Mouse (Mus musculus) neural tube, embryonic 11.5 days (tissue): ENCODE measurements around the gene Gtpbp1. TPM values are rescaled to one million over a fixed set of nuclear protein-coding genes. Genes with fewer than 3 reads are reported as not detected.

Experiments
- ATAC-seq: fragments of 200-750 bp; cut with Nextera tagmentation; 2 replicates; pipeline ENCODE4 v1.8.0; 2017; ENCODE audit warnings: moderate number of reproducible peaks, mild to moderate bottlenecking, moderate TSS enrichment, moderate library complexity; ENCODE audit not compliant: insufficient read depth, low FRiP score, low TSS enrichment
- DNase-seq: peaks from one replicate; pipeline ENCODE4 v3.0.0-alpha.2; 2015; ENCODE audit warnings: low spot score
- H3K27ac ChIP-seq: fragments of 300-500 bp; sonication (generic); 2 replicates; pipeline ENCODE4 v1.5.1; 2014; ENCODE audit warnings: low read depth, mild to moderate bottlenecking, low read length
- H3K27me3 ChIP-seq: fragments of 300-500 bp; sonication (generic); 2 replicates; pipeline ENCODE4 v1.6.1; 2014; ENCODE audit warnings: mild to moderate bottlenecking, low read length, mixed read lengths; ENCODE audit not compliant: control insufficient read depth, insufficient read depth
- H3K36me3 ChIP-seq: fragments of 300-500 bp; sonication (generic); 2 replicates; pipeline ENCODE4 v1.6.1; 2014; ENCODE audit warnings: mild to moderate bottlenecking, low read length, moderate library complexity, mixed read lengths; ENCODE audit not compliant: control insufficient read depth, insufficient read depth
- H3K4me1 ChIP-seq: fragments of 300-500 bp; sonication (generic); 2 replicates; pipeline ENCODE4 v1.6.1; 2014; ENCODE audit warnings: low read length, mixed read lengths; ENCODE audit not compliant: control insufficient read depth, insufficient read depth
- H3K4me2 ChIP-seq: fragments of 300-500 bp; sonication (generic); 2 replicates; pipeline ENCODE4 v1.6.1; 2014; ENCODE audit warnings: low read depth, mild to moderate bottlenecking, moderate library complexity
- H3K4me3 ChIP-seq: fragments of 300-500 bp; sonication (generic); 2 replicates; pipeline ENCODE4 v1.5.1; 2014; ENCODE audit warnings: low read depth, low read length
- H3K9ac ChIP-seq: fragments of 300-500 bp; sonication (generic); 2 replicates; pipeline ENCODE4 v1.6.1; 2014; ENCODE audit warnings: mild to moderate bottlenecking, low read length
- H3K9me3 ChIP-seq: fragments of 300-500 bp; sonication (generic); 2 replicates; pipeline ENCODE4 v1.6.1; 2016; ENCODE audit warnings: low read length; ENCODE audit not compliant: control insufficient read depth
- WGBS: fragments of 180-500 bp; shearing (Covaris S2); extraction: QIAGEN DNeasy Blood & Tissue Kit; methylation state at CpG from one replicate; pipeline ENCODE4 v1.1.7; 2014; 5-methylcytosine and 5-hydroxymethylcytosine counted together
- polyA plus RNA-seq: library from polyadenylated mRNA; unstranded; fragments of >200 nt; fragmentation: Nextera tagmentation; extraction: Ambion mirVana; gene quantifications from 2 replicates; pipeline ENCODE4 v1.2.1, GENCODE M21; 2014

Gene Gtpbp1
- polyA plus RNA-seq, 1 experiment from 2014 or later: 39.7 TPM

DNA sequence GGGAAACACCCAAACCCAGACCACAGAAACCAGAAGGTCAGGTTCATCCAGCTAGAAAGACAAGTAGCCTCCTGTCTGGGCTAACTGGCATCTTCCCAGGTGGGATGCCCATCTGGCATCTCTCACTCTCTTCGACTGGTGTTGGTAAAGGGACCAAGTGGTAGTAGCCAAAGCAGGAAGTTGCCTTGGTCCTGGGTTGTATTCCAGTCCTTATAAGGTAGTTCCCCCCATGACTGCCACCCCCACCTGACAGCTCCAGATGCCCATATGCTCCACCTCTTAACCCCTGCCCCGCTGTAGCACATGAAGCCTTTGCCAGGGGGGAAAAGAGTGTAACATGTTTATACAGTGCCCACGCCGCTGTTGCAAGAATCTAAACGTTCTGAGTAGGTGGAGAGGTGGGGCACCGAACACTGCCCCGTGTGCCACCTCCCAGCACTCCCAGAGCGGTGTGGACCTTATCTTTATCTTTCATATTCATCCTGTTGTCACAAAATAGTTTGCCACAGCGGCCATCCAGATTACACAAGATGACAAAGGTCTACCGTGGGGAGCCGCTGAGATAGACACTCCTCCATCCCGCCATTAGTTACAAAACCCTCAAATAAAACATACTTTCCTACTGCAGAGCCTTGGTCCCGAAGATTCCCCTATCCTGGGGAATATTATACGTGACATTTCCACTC lies 50.7 kb downstream of the Gtpbp1 start:
- DNase-seq: no peak
- H3K36me3 ChIP-seq: peaks cover 13% of the 10 kb centered on the region
- no peak for ATAC-seq
- peak overlapping the region; percentile 83 for H3K4me2 ChIP-seq
- no peaks in the 10 kb centered on the region for H3K9me3 ChIP-seq
- WGBS: 42% methylated on average over 14 of the region's 14 CpGs
- H3K4me1 ChIP-seq: peaks cover 12% of the 10 kb centered on the region
- no peak overlapping the region for H3K27ac ChIP-seq
- no peaks in the 10 kb centered on the region for H3K27me3 ChIP-seq
- H3K4me3 ChIP-seq: peak overlapping the region; percentile 98
- peak overlapping the region; percentile 93 for H3K9ac ChIP-seq

DNA sequence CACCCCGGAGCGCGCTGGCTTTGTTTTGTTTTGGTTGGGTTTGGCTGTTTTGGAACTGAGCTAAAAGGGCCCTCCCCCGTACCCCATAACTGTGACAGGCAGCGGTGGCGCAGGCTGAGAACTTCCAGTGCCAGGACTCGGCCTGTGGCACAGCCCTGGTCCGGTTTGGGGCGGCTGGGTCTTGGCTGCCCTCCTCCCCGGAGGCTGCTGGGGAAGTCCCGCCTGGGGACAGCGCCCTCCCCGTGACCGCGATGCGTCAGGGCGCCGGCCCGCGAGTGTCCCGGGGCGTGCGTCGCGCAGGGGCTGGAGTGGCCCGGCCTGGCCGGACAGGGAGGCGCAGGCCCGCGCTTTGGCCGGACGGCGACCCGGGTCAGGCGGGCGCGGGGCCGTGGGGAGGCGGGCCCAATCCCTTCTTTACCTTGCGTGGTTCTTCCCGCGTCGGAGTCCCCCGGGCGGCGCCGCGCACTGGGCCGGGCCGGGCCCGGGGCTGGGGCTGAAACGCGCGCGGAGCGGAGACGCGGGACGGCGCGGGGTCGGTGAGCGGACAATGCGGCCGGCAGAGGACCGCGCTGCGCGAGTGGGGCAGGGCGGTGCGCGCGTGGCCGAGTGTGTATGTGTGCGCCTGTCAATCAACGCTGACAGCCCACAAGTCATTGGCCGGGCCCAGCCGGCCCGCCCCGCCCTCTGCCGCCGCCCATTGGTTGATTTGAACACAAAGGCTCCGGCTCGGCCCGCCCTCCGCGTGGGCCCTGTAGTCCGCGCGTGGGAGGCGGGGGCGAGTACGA lies 51.5 kb downstream of the Gtpbp1 start, which contains the start of gene Sun2:
Sun2 (minus strand) TSS at position 616 of the 785 bp plus-strand sequence.
- Histone ChIP-seq H3K4me2 (peak within 1 kb of the TSS; percentile 83), H3K27ac (peak within 1 kb of the TSS; percentile 53; the same call in 1 of the 2 replicates), H3K9ac (peak within 1 kb of the TSS; percentile 93), H3K27me3 (no peaks in the 10 kb centered on the region), H3K36me3 (peaks cover 6% of the 10 kb centered on the region), H3K4me3 (peak within 1 kb of the TSS; percentile 98), H3K4me1 (peaks cover 12% of the 10 kb centered on the region), H3K9me3 (no peaks in the 10 kb centered on the region)
- DNase-seq (peak; percentile 92), ATAC-seq (peak; percentile 93)
- WGBS: under 1% methylated on average over 56 of the region's 93 CpGs

DNA sequence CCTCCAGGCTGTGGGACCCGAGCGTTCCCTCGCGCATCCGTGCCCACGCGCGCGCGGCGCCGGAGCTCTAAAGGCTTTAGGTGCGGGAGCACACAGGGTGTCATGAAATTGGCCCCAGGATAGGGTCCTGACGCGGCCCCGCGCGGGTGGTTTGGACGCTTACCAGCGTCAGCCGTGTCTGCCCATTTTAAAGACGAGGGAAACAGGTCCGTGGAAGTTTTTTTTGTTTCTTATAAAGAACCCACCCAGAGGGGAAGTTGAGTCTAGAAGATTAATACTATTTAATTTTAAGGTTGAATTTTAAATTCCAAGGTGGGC lies 52.0 kb downstream of the Gtpbp1 start:
- H3K36me3 ChIP-seq: peaks cover 3% of the 10 kb centered on the region
- H3K4me1 ChIP-seq: peaks cover 12% of the 10 kb centered on the region
- DNase-seq (no peak), ATAC-seq (peak; percentile 59)
- H3K4me3 ChIP-seq: peak overlapping the region; percentile 98
- H3K4me2 ChIP-seq: peak overlapping the region; percentile 83
- H3K27ac ChIP-seq: no peak overlapping the region; the same call in 1 of the 2 replicates
- H3K27me3 ChIP-seq: no peaks in the 10 kb centered on the region
- no peaks in the 10 kb centered on the region for H3K9me3 ChIP-seq
- H3K9ac ChIP-seq: peak overlapping the region; percentile 93
- WGBS: under 1% methylated on average over 23 of the region's 23 CpGs

DNA sequence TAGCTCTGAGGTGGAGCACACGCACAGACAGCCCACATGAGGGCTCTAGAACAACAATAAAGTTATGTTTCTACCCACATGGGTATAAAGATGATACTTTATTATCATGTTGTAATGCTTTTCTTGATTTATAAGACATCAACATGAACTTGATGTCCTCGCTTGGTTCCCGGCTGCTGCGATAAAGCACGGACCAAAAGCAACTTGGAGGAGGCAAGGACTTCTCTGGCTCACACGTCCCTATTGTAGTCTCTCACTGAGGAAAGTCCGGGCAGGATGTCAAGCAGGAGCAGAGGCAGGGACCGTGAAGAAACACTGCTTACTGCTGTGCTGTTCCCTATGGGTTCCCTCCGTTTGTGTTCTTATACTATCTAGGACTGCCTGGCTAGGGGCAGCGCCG lies 53.4 kb downstream of the Gtpbp1 start:
- H3K4me2 ChIP-seq: no peak overlapping the region
- 94% methylated on average over 11 of the region's 11 CpGs for WGBS
- no peaks in the 10 kb centered on the region; the same call in 1 of the 2 replicates for H3K36me3 ChIP-seq
- no peak for ATAC-seq
- no peaks in the 10 kb centered on the region for H3K9me3 ChIP-seq
- H3K9ac ChIP-seq: no peak overlapping the region
- H3K27me3 ChIP-seq: no peaks in the 10 kb centered on the region
- no peak overlapping the region for H3K27ac ChIP-seq
- peaks cover 12% of the 10 kb centered on the region for H3K4me1 ChIP-seq
- H3K4me3 ChIP-seq: no peak overlapping the region
- no peak for DNase-seq

DNA sequence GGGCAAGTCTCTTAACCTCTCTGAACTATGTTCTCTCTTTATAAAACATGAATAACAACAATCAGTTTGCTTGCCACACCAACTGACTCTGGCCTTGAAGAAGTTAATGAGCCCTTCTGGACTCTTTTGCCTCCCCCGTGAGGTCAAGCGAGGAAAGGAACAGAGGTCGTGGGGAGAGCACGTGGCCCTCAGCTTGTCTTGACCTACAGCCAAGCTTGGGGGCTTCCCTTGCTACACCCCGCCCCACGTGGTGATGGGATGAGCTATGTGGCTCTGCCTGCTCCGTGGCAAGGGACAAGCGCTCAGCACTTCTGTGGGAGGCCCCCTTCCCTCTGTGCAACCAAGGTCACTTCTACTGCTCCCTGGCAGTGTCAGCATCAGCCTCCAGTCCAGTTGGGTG lies 54.1 kb downstream of the Gtpbp1 start:
- no peak for DNase-seq
- Histone ChIP-seq H3K27me3 (no peaks in the 10 kb centered on the region), H3K4me2 (no peak overlapping the region), H3K9ac (peak overlapping the region; percentile 26; the same call in 1 of the 2 replicates), H3K4me1 (peaks cover 12% of the 10 kb centered on the region), H3K9me3 (no peaks in the 10 kb centered on the region), H3K27ac (no peak overlapping the region), H3K36me3 (no peaks in the 10 kb centered on the region), H3K4me3 (no peak overlapping the region)
- no peak for ATAC-seq
- WGBS: 75% methylated on average over 8 of the region's 8 CpGs

DNA sequence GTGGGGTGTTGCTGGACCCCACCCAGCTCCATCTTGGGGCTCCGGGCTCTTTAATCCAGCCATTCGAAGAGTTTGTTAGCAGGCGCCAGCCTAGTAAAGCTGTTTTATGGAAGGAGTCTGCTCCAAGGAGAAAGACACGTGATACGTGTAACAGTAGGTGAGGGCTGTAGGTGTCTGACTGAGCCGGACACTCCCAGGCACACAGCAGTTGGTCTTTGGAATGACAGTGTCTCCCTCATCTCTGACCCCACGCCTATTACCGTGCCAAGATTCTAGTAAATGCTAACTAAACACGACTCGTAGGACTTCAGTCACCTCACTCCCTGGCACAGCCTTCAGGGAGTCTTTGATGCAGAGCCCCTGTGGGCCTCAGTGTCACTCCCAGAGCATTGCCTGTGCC lies 54.7 kb downstream of the Gtpbp1 start:
- Histone ChIP-seq H3K4me1 (peaks cover 12% of the 10 kb centered on the region), H3K9ac (no peak overlapping the region), H3K36me3 (no peaks in the 10 kb centered on the region), H3K4me2 (no peak overlapping the region), H3K9me3 (no peaks in the 10 kb centered on the region), H3K27me3 (no peaks in the 10 kb centered on the region), H3K4me3 (no peak overlapping the region), H3K27ac (no peak overlapping the region)
- DNase-seq: no peak
- ATAC-seq: no peak
- 85% methylated on average over 10 of the region's 10 CpGs for WGBS

DNA sequence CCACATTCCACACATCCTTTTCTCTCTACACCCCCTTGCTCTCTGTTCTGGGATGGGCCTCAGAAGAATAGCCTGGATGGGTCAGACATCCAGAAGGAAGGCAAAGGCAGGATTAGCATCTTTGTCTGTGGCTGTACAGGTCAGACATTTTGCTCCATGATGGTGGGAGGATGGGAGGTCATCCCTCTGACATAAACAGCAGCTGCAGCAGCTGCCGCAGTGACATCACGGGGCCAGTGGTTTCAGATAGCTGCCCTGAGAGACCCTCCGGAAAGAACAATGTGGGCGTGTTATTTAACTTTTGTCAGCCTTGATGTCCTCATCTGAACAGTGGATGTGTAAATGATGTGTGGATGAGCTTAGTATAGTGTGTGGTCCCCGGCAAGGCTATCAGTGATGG lies 55.2 kb downstream of the Gtpbp1 start:
- H3K4me2 ChIP-seq: no peak overlapping the region
- H3K4me3 ChIP-seq: no peak overlapping the region
- DNase-seq: no peak
- no peaks in the 10 kb centered on the region for H3K27me3 ChIP-seq
- no peak overlapping the region for H3K27ac ChIP-seq
- H3K9me3 ChIP-seq: no peaks in the 10 kb centered on the region
- H3K9ac ChIP-seq: no peak overlapping the region
- WGBS: 93% methylated on average over 5 of the region's 5 CpGs
- H3K36me3 ChIP-seq: no peaks in the 10 kb centered on the region
- H3K4me1 ChIP-seq: peaks cover 6% of the 10 kb centered on the region
- no peak for ATAC-seq

DNA sequence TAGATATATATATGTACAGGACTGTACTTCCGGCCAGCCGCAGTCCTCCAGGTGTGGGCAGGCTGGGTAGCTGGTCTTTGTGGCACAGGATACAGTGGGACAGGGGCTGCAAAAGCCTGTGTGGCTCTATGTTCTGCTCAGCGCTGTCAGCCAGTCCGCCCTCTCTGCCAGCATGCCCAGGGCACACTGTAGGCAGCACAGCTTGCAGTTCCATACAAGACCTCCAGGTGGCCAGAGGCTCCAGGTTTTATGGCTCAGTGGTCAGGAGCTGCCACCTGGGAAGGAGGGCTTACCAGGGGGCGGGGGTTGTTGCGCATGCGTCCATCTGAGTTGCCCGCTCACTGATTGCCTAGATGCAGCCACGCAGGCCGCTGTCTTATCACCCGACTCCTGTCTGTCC lies 57.4 kb downstream of the Gtpbp1 start:
- H3K9me3 ChIP-seq: no peaks in the 10 kb centered on the region
- no peaks in the 10 kb centered on the region for H3K4me1 ChIP-seq
- no peak overlapping the region for H3K27ac ChIP-seq
- no peaks in the 10 kb centered on the region for H3K36me3 ChIP-seq
- no peak for ATAC-seq
- H3K4me2 ChIP-seq: no peak overlapping the region
- H3K9ac ChIP-seq: no peak overlapping the region
- WGBS: 64% methylated on average over 11 of the region's 11 CpGs
- peak; percentile 51 for DNase-seq
- no peaks in the 10 kb centered on the region for H3K27me3 ChIP-seq
- no peak overlapping the region for H3K4me3 ChIP-seq

DNA sequence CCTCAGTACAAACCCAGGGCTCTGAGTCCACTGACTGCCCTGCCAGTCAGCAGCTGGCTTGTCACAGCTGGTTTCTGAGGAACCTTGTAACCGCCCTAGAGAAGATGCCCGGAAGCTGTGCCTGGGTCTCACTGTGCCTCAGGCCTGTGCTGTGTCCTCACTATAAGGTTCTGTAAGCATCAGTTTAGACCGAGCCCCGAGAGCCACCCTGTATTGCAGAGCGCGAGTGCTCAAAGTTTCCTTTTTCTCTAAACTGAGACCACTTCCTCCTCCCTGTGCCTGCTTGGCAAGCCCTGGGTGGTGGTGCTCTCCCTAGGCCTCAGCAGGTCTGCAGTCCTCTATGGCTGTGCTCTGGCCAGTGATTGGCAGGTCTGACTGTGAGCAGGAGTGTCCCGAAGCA lies 58.5 kb downstream of the Gtpbp1 start:
- no peaks in the 10 kb centered on the region for H3K4me1 ChIP-seq
- H3K9me3 ChIP-seq: no peaks in the 10 kb centered on the region
- H3K4me2 ChIP-seq: no peak overlapping the region
- no peak overlapping the region for H3K9ac ChIP-seq
- WGBS: 94% methylated on average over 7 of the region's 7 CpGs
- no peak for ATAC-seq
- no peaks in the 10 kb centered on the region for H3K36me3 ChIP-seq
- H3K4me3 ChIP-seq: no peak overlapping the region
- DNase-seq: no peak
- H3K27me3 ChIP-seq: no peaks in the 10 kb centered on the region
- H3K27ac ChIP-seq: no peak overlapping the region
